Mouse (Mus musculus): ENCODE data around the gene Tspoap1.

- no peak for TF ChIP-seq EP300 (IDR thresholded peaks at IDR 0.05)
- TF ChIP-seq CTCF (IDR thresholded peaks at IDR 0.05), result no peak
Observed at GRCm38 (mm10) chr11:87720839-87721238, 39.5 kb upstream of the Tspoap1 start.
